In genomic region chr1:120186655-120187054, GRCm38 (mm10) we compare ENCODE assay signal across 20 mouse cellular contexts.
A peak's percentile ranks its signal among the peaks of the same experiment; 100 is the strongest.
DNase-seq lines count a peak whose midpoint lies in the region; ATAC-seq lines count a peak whose summit lies in the region.
"Had no signal": no experiment of that assay in that cellular context is flagged by ENCODE, and none has a peak within 500 bp of the region (broad histone marks: within the 10 kb centered on the region; RNA-seq: fewer than 3 reads in every experiment).

No protein-coding gene starts in this region.

- H3K27me3 ChIP-seq in forebrain, embryonic 11.5 days (ENCODE audit: control insufficient read depth, insufficient read depth, low read length), result no peaks in the 10 kb centered on the region
- H3K27me3 ChIP-seq in forebrain, embryonic 10.5 days (ENCODE audit: poor library complexity, severe bottlenecking), result no peaks in the 10 kb centered on the region
- H3K27me3 ChIP-seq in forebrain, embryonic 13.5 days, result no peaks in the 10 kb centered on the region
- H3K27me3 ChIP-seq in hindbrain, embryonic 14.5 days (ENCODE audit: control insufficient read depth, insufficient read depth, low read length), result no peaks in the 10 kb centered on the region
- H3K27me3 ChIP-seq in midbrain, embryonic 15.5 days (replicated peaks), result no peaks in the 10 kb centered on the region
- H3K27me3 ChIP-seq in heart, embryonic 11.5 days (ENCODE audit: control insufficient read depth, insufficient read depth, low read length), result no peaks in the 10 kb centered on the region
- H3K27me3 ChIP-seq: embryonic facial prominence, embryonic 15.5 days; heart, embryonic 12.5 days; megakaryocyte, embryonic 14.5 days had no signal

- DNase-seq in forebrain, embryonic 11.5 days (ENCODE audit: low spot score), result no peak
- no peak for DNase-seq in forebrain, embryonic 10.5 days (ENCODE audit: extremely low spot score, low spot score)
- no peak for DNase-seq in hindbrain, embryonic 14.5 days (ENCODE audit: low spot score)
- DNase-seq in gastrocnemius, adult 18-20 months (ENCODE audit: low spot score), result no peak
- DNase-seq in adrenal gland, postnatal 14 days, result no peak
- DNase-seq: adrenal gland, postnatal 25 days; cerebellum, adult 11 months; cerebellum, postnatal 25 days; embryo, embryonic 11 days; liver, postnatal 0 days; lung, postnatal 14 days; right cerebral cortex, adult 18-20 months; thymus, postnatal 36 days had no signal

- H3K36me3 ChIP-seq in forebrain, embryonic 11.5 days (ENCODE audit: control insufficient read depth, insufficient read depth, low read length), result no peaks in the 10 kb centered on the region
- H3K36me3 ChIP-seq in forebrain, embryonic 10.5 days (replicated peaks), result no peaks in the 10 kb centered on the region
- H3K36me3 ChIP-seq in forebrain, embryonic 13.5 days (ENCODE audit: poor library complexity, severe bottlenecking), result no peaks in the 10 kb centered on the region
- H3K36me3 ChIP-seq in hindbrain, embryonic 14.5 days (replicated peaks; ENCODE audit: control insufficient read depth, insufficient read depth), result no peaks in the 10 kb centered on the region
- H3K36me3 ChIP-seq in midbrain, embryonic 15.5 days (replicated peaks), result no peaks in the 10 kb centered on the region
- no peaks in the 10 kb centered on the region for H3K36me3 ChIP-seq in heart, embryonic 11.5 days (ENCODE audit: control insufficient read depth, insufficient read depth, low read length)
- H3K36me3 ChIP-seq: embryonic facial prominence, embryonic 15.5 days; heart, embryonic 12.5 days; limb, embryonic 10.5 days had no signal

- H3K27ac ChIP-seq in forebrain, embryonic 11.5 days (ENCODE audit: low read depth, low read length), result no peak overlapping the region
- no peak overlapping the region for H3K27ac ChIP-seq in forebrain, embryonic 10.5 days
- H3K27ac ChIP-seq in forebrain, embryonic 13.5 days, result no peak overlapping the region
- no peak overlapping the region for H3K27ac ChIP-seq in hindbrain, embryonic 14.5 days
- H3K27ac ChIP-seq in midbrain, embryonic 15.5 days, result peak overlapping the region; percentile 34; the same call in 1 of the 2 replicates
- H3K27ac ChIP-seq in heart, embryonic 11.5 days (ENCODE audit: low read depth, low read length), result no peak overlapping the region
- H3K27ac ChIP-seq: embryonic facial prominence, embryonic 15.5 days; limb, embryonic 10.5 days had no signal

- H3K4me3 ChIP-seq in forebrain, embryonic 11.5 days (ENCODE audit: low read depth, low read length), result no peak overlapping the region
- H3K4me3 ChIP-seq in forebrain, embryonic 10.5 days, result no peak overlapping the region
- no peak overlapping the region for H3K4me3 ChIP-seq in forebrain, embryonic 13.5 days
- no peak overlapping the region for H3K4me3 ChIP-seq in hindbrain, embryonic 14.5 days (replicated peaks; ENCODE audit: low read length)
- H3K4me3 ChIP-seq in midbrain, embryonic 15.5 days, result no peak overlapping the region
- H3K4me3 ChIP-seq in heart, embryonic 11.5 days (ENCODE audit: low read depth, low read length), result no peak overlapping the region
- H3K4me3 ChIP-seq: embryonic facial prominence, embryonic 15.5 days; heart, embryonic 12.5 days; limb, embryonic 10.5 days; megakaryocyte, embryonic 14.5 days had no signal

- no peaks in the 10 kb centered on the region for H3K9me3 ChIP-seq in forebrain, embryonic 11.5 days (ENCODE audit: control insufficient read depth, low read length)
- no peaks in the 10 kb centered on the region for H3K9me3 ChIP-seq in forebrain, embryonic 10.5 days
- H3K9me3 ChIP-seq in forebrain, embryonic 13.5 days (replicated peaks), result no peaks in the 10 kb centered on the region
- no peaks in the 10 kb centered on the region for H3K9me3 ChIP-seq in hindbrain, embryonic 14.5 days (ENCODE audit: control insufficient read depth, low read length)
- H3K9me3 ChIP-seq in midbrain, embryonic 15.5 days, result 0 out of 2 replicates have a peak, but pooled peaks cover 2% of the 10 kb centered on the region
- H3K9me3 ChIP-seq in heart, embryonic 11.5 days (replicated peaks; ENCODE audit: control insufficient read depth, low read length), result no peaks in the 10 kb centered on the region; the same call in 1 of the 2 replicates
- H3K9me3 ChIP-seq: embryonic facial prominence, embryonic 15.5 days; limb, embryonic 10.5 days had no signal

- peak; percentile 60 for ATAC-seq in forebrain, embryonic 11.5 days (replicated peaks; ENCODE audit: low FRiP score)
- ATAC-seq in forebrain, embryonic 13.5 days, result no peak; the same call in none of the 2 replicates
- ATAC-seq in hindbrain, embryonic 14.5 days (ENCODE audit: low FRiP score), result peak; percentile 8; the same call in 1 of the 2 replicates
- ATAC-seq in midbrain, embryonic 15.5 days (replicated peaks), result peak; percentile 68; the same call in 1 of the 2 replicates
- ATAC-seq in heart, embryonic 11.5 days (replicated peaks; ENCODE audit: insufficient number of reproducible peaks, low FRiP score, low TSS enrichment), result no peak
- ATAC-seq: liver, postnatal 0 days had no signal

- no peak overlapping the region for H3K9ac ChIP-seq in forebrain, embryonic 11.5 days (ENCODE audit: low read length)
- no peak overlapping the region for H3K9ac ChIP-seq in forebrain, embryonic 13.5 days
- H3K9ac ChIP-seq in hindbrain, embryonic 14.5 days, result no peak overlapping the region
- H3K9ac ChIP-seq in midbrain, embryonic 15.5 days, result no peak overlapping the region
- no peak overlapping the region for H3K9ac ChIP-seq in heart, embryonic 11.5 days (ENCODE audit: low read depth, low read length)
- H3K9ac ChIP-seq: embryonic facial prominence, embryonic 15.5 days; heart, embryonic 12.5 days; liver, postnatal 0 days had no signal

- no peaks in the 10 kb centered on the region for H3K4me1 ChIP-seq in forebrain, embryonic 11.5 days (replicated peaks; ENCODE audit: control insufficient read depth, insufficient read depth, low read length)
- peaks cover 19% of the 10 kb centered on the region for H3K4me1 ChIP-seq in forebrain, embryonic 10.5 days
- H3K4me1 ChIP-seq in forebrain, embryonic 13.5 days, result peaks cover 17% of the 10 kb centered on the region
- H3K4me1 ChIP-seq in hindbrain, embryonic 14.5 days (replicated peaks; ENCODE audit: control insufficient read depth, insufficient read depth, low read length), result no peaks in the 10 kb centered on the region
- peaks cover 12% of the 10 kb centered on the region for H3K4me1 ChIP-seq in midbrain, embryonic 15.5 days
- H3K4me1 ChIP-seq in heart, embryonic 11.5 days (ENCODE audit: control insufficient read depth, insufficient read depth, low read length), result no peaks in the 10 kb centered on the region
- H3K4me1 ChIP-seq: embryonic facial prominence, embryonic 15.5 days; heart, embryonic 12.5 days; limb, embryonic 10.5 days; megakaryocyte, embryonic 14.5 days had no signal

- WGBS in forebrain, embryonic 11.5 days, result 23% methylated on average over 9 of the region's 9 CpGs
- WGBS in forebrain, embryonic 10.5 days, result 30% methylated on average over 9 of the region's 9 CpGs
- 11% methylated on average over 9 of the region's 9 CpGs for WGBS in forebrain, embryonic 13.5 days
- 40% methylated on average over 9 of the region's 9 CpGs for WGBS in hindbrain, embryonic 14.5 days
- 13% methylated on average over 9 of the region's 9 CpGs for WGBS in midbrain, embryonic 15.5 days
- 56% methylated on average over 9 of the region's 9 CpGs for WGBS in heart, embryonic 11.5 days (ENCODE audit: insufficient replicate concordance)

- H3K4me2 ChIP-seq in forebrain, embryonic 11.5 days (ENCODE audit: low read depth, low read length, severe bottlenecking), result peak overlapping the region; percentile 13; the same call in 1 of the 2 replicates
- peak overlapping the region; percentile 28; the same call in 1 of the 2 replicates for H3K4me2 ChIP-seq in forebrain, embryonic 13.5 days
- H3K4me2 ChIP-seq in hindbrain, embryonic 14.5 days (replicated peaks), result no peak overlapping the region
- no peak overlapping the region for H3K4me2 ChIP-seq in midbrain, embryonic 15.5 days
- no peak overlapping the region for H3K4me2 ChIP-seq in heart, embryonic 11.5 days
- H3K4me2 ChIP-seq: embryonic facial prominence, embryonic 15.5 days; heart, embryonic 12.5 days had no signal

Comparison
In these comparisons a context has a peak if more than half of its experiments do, and no peak if none do; other contexts are left out.
1. ATAC-seq: peak in forebrain, embryonic 11.5 days (single experiment), hindbrain, embryonic 14.5 days (single experiment) and midbrain, embryonic 15.5 days (single experiment); none in forebrain, embryonic 13.5 days (single experiment) and heart, embryonic 11.5 days (single experiment).
2. H3K4me2 ChIP-seq: peak in forebrain, embryonic 11.5 days (single experiment) and forebrain, embryonic 13.5 days (single experiment); none in hindbrain, embryonic 14.5 days (single experiment), midbrain, embryonic 15.5 days (single experiment) and heart, embryonic 11.5 days (single experiment).